Mouse (Mus musculus) heart, postnatal 0 days (tissue): ENCODE measurements around the gene Ms4a4d. TPM values are rescaled to one million over a fixed set of nuclear protein-coding genes. Genes with fewer than 3 reads are reported as not detected.

Experiments used
- ATAC-seq: fragments of 200-750 bp; cut with Nextera tagmentation; 2 replicates; pipeline ENCODE4 v1.8.0; 2017; ENCODE audit warnings: low read depth, moderate number of reproducible peaks, moderate library complexity; ENCODE audit not compliant: insufficient read depth
- DNase-seq: peaks from one replicate; pipeline ENCODE4 v3.0.0-alpha.2; 2016; ENCODE audit warnings: low spot score
- H3K27ac ChIP-seq: fragments of 300-500 bp; sonication (generic); 2 replicates; pipeline ENCODE4 v1.5.1; 2014; ENCODE audit warnings: low read depth, mild to moderate bottlenecking
- H3K27me3 ChIP-seq: fragments of 300-500 bp; sonication (generic); 2 replicates; pipeline ENCODE4 v1.6.1; 2014; ENCODE audit warnings: low read length, mixed read lengths; ENCODE audit not compliant: control insufficient read depth, insufficient read depth
- H3K36me3 ChIP-seq: fragments of 300-500 bp; sonication (generic); replicated peaks from 2 replicates; pipeline ENCODE4 v1.6.1; 2014; ENCODE audit warnings: low read length, mixed read lengths; ENCODE audit not compliant: control insufficient read depth, insufficient read depth
- H3K4me1 ChIP-seq: fragments of 300-500 bp; sonication (generic); 2 replicates; pipeline ENCODE4 v1.6.1; 2014; ENCODE audit warnings: antibody characterized with exemption; ENCODE audit not compliant: control insufficient read depth, insufficient read depth
- H3K4me2 ChIP-seq: fragments of 300-500 bp; sonication (generic); 2 replicates; pipeline ENCODE4 v1.6.1; 2014; ENCODE audit warnings: low read depth, mild to moderate bottlenecking, low read length, moderate library complexity
- H3K4me3 ChIP-seq: fragments of 300-500 bp; sonication (generic); 2 replicates; pipeline ENCODE4 v1.5.1; 2014; ENCODE audit warnings: low read depth, low read length
- H3K9ac ChIP-seq: fragments of 300-500 bp; sonication (generic); replicated peaks from 2 replicates; pipeline ENCODE4 v1.6.1; 2014; ENCODE audit warnings: low read depth, low read length, mixed read lengths
- H3K9me3 ChIP-seq: fragments of 300-500 bp; sonication (generic); replicated peaks from 2 replicates; pipeline ENCODE4 v1.6.1; 2016; ENCODE audit warnings: low read length; ENCODE audit not compliant: control insufficient read depth
- CTCF ChIP-seq: IDR thresholded peaks from 2 replicates; pipeline ENCODE4 v1.5.1; 2016; ENCODE audit warnings: antibody characterized with exemption, control low read depth, low read depth
- EP300 ChIP-seq: IDR thresholded peaks from 2 replicates; pipeline ENCODE4 v1.6.1; 2016; ENCODE audit warnings: antibody characterized with exemption, low read depth
- WGBS: fragments of 180-500 bp; shearing (Covaris S2); extraction: QIAGEN DNeasy Blood & Tissue Kit; methylation state at CpG from one replicate; pipeline ENCODE4 v1.1.7; 2014; 5-methylcytosine and 5-hydroxymethylcytosine counted together
- polyA plus RNA-seq: library from polyadenylated mRNA; unstranded; fragments of >200 nt; fragmentation: Nextera tagmentation; extraction: Ambion mirVana; gene quantifications from 2 replicates; pipeline ENCODE4 v1.2.1, GENCODE M21; 2015
- total RNA-seq: library from RNA; depleted of rRNA; stranded (reverse); fragments of >200 nt; gene quantifications from 2 replicates; pipeline ENCODE4 v1.2.3, GENCODE M21; 2014; ENCODE audit warnings: low replicate concordance; rRNA removed

Gene Ms4a4d
- total and polyA plus RNA-seq, 2 experiments from 2014 or later, result 1.1 to 2.8 TPM

- no peaks in the 10 kb centered on the region for H3K27me3 ChIP-seq
- no peaks in the 10 kb centered on the region for H3K4me1 ChIP-seq
- DNase-seq (no peak), ATAC-seq (no peak)
- H3K9me3 ChIP-seq, result no peaks in the 10 kb centered on the region
- H3K4me2 ChIP-seq, result no peak overlapping the region
- H3K27ac ChIP-seq, result no peak overlapping the region
- H3K36me3 ChIP-seq, result no peaks in the 10 kb centered on the region
- WGBS, result 68% methylated on average over 3 of the region's 3 CpGs
- TF ChIP-seq EP300 (no peak), CTCF (no peak)
- no peak overlapping the region for H3K4me3 ChIP-seq
- H3K9ac ChIP-seq, result no peak overlapping the region
Measured at GRCm38 (mm10) chr19:11601349-11601748, 64.7 kb downstream of the Ms4a4d start.

- Histone ChIP-seq H3K4me2 (no peak overlapping the region), H3K36me3 (no peaks in the 10 kb centered on the region), H3K9ac (no peak overlapping the region), H3K4me1 (no peaks in the 10 kb centered on the region), H3K9me3 (no peaks in the 10 kb centered on the region), H3K4me3 (no peak overlapping the region), H3K27me3 (no peaks in the 10 kb centered on the region), H3K27ac (no peak overlapping the region)
- DNase-seq (peak; percentile 50), ATAC-seq (no peak; the same call in 1 of the 2 replicates)
- WGBS, result 64% methylated on average over 2 of the region's 2 CpGs
- TF ChIP-seq CTCF, result peak; percentile 62
- no peak for TF ChIP-seq EP300
Measured at GRCm38 (mm10) chr19:11602026-11602425, 65.4 kb downstream of the Ms4a4d start.

- DNase-seq, result no peak
Measured at GRCm38 (mm10) chr19:11604603-11605002, 68.0 kb downstream of the Ms4a4d start, which contains the start of gene Ms4a6d. TSS of gene Ms4a6d (minus strand) at chr19:11604849.

More at GRCm38 (mm10) chr19:11604603-11605002, 68.0 kb downstream of the Ms4a4d start, which contains the start of gene Ms4a6d:
- H3K27ac ChIP-seq, result no peak within 1 kb of the TSS
- no peak within 1 kb of the TSS for H3K9ac ChIP-seq
- ATAC-seq, result no peak
- no peak within 1 kb of the TSS for H3K4me3 ChIP-seq
- WGBS, result 64% methylated on average over 2 of the region's 2 CpGs
- H3K9me3 ChIP-seq, result no peaks in the 10 kb centered on the region
- TF ChIP-seq EP300, result no peak
- no peak for TF ChIP-seq CTCF
- H3K4me2 ChIP-seq, result no peak within 1 kb of the TSS
- no peaks in the 10 kb centered on the region for H3K4me1 ChIP-seq
- H3K36me3 ChIP-seq, result no peaks in the 10 kb centered on the region
- no peaks in the 10 kb centered on the region for H3K27me3 ChIP-seq

Other genes starting within 250 kb of the Ms4a4d start
- not detected in 2 replicates for gene Ms4a14, start 222.3 kb upstream of the Ms4a4d start, total RNA-seq
- 0.03 and 0.04 TPM in 2 replicates for gene Ms4a14, start 222.3 kb upstream of the Ms4a4d start, polyA plus RNA-seq
- gene Ms4a7, start 200.7 kb upstream of the Ms4a4d start, total RNA-seq, result 1.9 TPM in 1 of 2 replicates, not detected in the other
- gene Ms4a7, start 200.7 kb upstream of the Ms4a4d start, polyA plus RNA-seq, result 5.6 and 5.8 TPM in 2 replicates
- 3.4 TPM in 1 of 2 replicates, not detected in the other for gene Ms4a4a, start 161.3 kb upstream of the Ms4a4d start, total RNA-seq
- 3.2 and 3.7 TPM in 2 replicates for gene Ms4a4a, start 161.3 kb upstream of the Ms4a4d start, polyA plus RNA-seq
- 0.46 TPM in 1 of 2 replicates, not detected in the other for gene Ms4a4c, start 132.0 kb upstream of the Ms4a4d start, total RNA-seq
- gene Ms4a4c, start 132.0 kb upstream of the Ms4a4d start, polyA plus RNA-seq, result 0.65 and 0.94 TPM in 2 replicates
- gene Ms4a4b, start 93.2 kb upstream of the Ms4a4d start, total RNA-seq, result 0.19 TPM in 1 of 2 replicates, not detected in the other
- 0.23 and 0.30 TPM in 2 replicates for gene Ms4a4b, start 93.2 kb upstream of the Ms4a4d start, polyA plus RNA-seq
- gene Ms4a6c, start 67.4 kb upstream of the Ms4a4d start, total RNA-seq, result 1.4 and 14.5 TPM in 2 replicates
- 4.0 and 4.1 TPM in 2 replicates for gene Ms4a6c, start 67.4 kb upstream of the Ms4a4d start, polyA plus RNA-seq
- gene Gm8369, start 50.9 kb upstream of the Ms4a4d start, total RNA-seq, result not detected in 2 replicates
- gene Gm8369, start 50.9 kb upstream of the Ms4a4d start, polyA plus RNA-seq, result 0.08 TPM in 1 of 2 replicates, not detected in the other
- gene Ms4a6b, start 20.3 kb upstream of the Ms4a4d start, total RNA-seq, result 3.5 and 15.3 TPM in 2 replicates
- gene Ms4a6b, start 20.3 kb upstream of the Ms4a4d start, polyA plus RNA-seq, result 2.5 and 2.8 TPM in 2 replicates
- 5.3 and 14.0 TPM in 2 replicates for gene Ms4a6d, start 68.0 kb downstream of the Ms4a4d start, total RNA-seq
- gene Ms4a6d, start 68.0 kb downstream of the Ms4a4d start, polyA plus RNA-seq, result 3.0 and 3.2 TPM in 2 replicates
- not detected in 2 replicates for gene Ms4a2, start 86.9 kb downstream of the Ms4a4d start, total RNA-seq
- gene Ms4a2, start 86.9 kb downstream of the Ms4a4d start, polyA plus RNA-seq, result 0.15 and 0.18 TPM in 2 replicates
- gene Ms4a3, start 104.0 kb downstream of the Ms4a4d start, total RNA-seq, result 2.7 TPM in 1 of 2 replicates, not detected in the other
- gene Ms4a3, start 104.0 kb downstream of the Ms4a4d start, polyA plus RNA-seq, result not detected in 2 replicates
- gene Oosp2, start 123.8 kb downstream of the Ms4a4d start, total RNA-seq, result not detected in 2 replicates
- gene Oosp2, start 123.8 kb downstream of the Ms4a4d start, polyA plus RNA-seq, result not detected in 2 replicates
- gene Oosp1, start 154.3 kb downstream of the Ms4a4d start, total RNA-seq, result not detected in 2 replicates
- gene Oosp1, start 154.3 kb downstream of the Ms4a4d start, polyA plus RNA-seq, result not detected in 2 replicates
- not detected in 2 replicates for gene Oosp3, start 160.3 kb downstream of the Ms4a4d start, total RNA-seq
- not detected in 2 replicates for gene Oosp3, start 160.3 kb downstream of the Ms4a4d start, polyA plus RNA-seq
- not detected in 2 replicates for gene Gif, start 210.8 kb downstream of the Ms4a4d start, total RNA-seq
- not detected in 2 replicates for gene Gif, start 210.8 kb downstream of the Ms4a4d start, polyA plus RNA-seq
- gene Mrpl16, start 233.6 kb downstream of the Ms4a4d start, total RNA-seq, result 32.2 and 49.9 TPM in 2 replicates
- 97.6 and 99.1 TPM in 2 replicates for gene Mrpl16, start 233.6 kb downstream of the Ms4a4d start, polyA plus RNA-seq